Mouse (Mus musculus) forelimb bud, embryonic 11.5 days (tissue): Measurements from ENCODE around the gene Rbm28.
"Not testable (repeated sequence)": the region's sequence is repeated elsewhere in the genome, so short reads cannot be mapped to it uniquely, and the experiment has no call there.

Experiments used
- DNase-seq: peaks from one replicate; pipeline ENCODE4 v3.0.0-alpha.2; 2012; ENCODE audit warnings: low read depth, low spot score

The Rbm28 gene

DNA sequence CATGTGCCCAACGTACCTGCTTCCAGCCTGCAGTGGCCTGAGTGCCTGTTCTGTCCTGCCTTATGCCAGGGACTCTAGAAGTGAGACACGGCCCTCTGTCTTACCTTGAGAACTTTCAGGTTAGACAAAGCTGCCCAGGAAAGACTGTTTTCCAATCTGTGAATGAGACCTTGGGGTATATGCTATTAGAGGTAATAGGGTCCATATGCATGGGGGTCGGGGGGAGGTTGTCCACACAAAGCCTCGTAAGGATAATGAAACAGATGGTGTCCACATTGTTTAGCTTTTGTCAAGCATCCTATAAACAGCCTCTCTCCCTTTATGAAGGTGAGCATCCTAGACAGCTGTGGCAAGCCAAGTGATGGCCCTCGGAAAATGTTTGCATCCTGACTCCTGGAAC, 30.3 kb upstream of the Rbm28 start:
- DNase-seq: no peak

DNA sequence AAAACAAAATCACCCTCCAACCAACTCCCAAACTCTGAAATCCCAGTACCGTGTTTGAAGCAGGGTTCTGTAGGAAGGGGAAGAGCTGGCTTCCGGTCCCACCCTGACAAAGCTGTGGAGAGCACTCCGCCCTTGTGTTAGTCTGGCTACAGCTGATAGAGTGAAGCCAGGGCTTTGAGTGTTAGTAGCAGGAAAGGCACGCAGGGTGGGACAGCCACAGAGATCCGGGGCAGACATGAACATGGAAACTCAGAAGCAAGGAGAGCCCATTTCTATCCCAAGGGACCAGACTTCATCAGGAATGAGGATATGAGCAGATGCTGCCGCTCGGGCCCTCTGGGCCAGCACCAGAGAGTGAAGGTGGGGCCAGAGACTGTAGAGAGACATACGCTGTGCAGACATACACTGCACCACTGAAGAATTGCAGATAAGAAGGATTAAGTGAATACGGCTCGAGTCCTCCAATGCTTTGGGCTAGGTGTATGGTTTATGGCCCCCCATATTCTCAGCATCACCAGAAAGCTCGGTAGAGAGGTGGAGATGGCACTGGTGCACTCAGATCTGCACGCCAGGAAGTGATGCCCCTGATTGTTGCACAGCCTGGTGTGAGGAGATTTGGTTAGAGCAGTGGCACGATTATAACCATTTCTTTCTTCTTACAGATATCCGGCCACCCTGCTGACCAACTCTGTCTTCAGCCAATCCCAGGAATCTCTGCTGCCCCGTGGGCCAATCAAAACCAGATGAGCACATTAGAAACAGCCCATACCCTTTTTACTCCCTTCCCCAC, 29.4 kb upstream of the Rbm28 start:
- no peak for DNase-seq

GRCm38 (mm10) chr6:29187936-29188335, 23.1 kb upstream of the Rbm28 start:
- no peak for DNase-seq

DNA sequence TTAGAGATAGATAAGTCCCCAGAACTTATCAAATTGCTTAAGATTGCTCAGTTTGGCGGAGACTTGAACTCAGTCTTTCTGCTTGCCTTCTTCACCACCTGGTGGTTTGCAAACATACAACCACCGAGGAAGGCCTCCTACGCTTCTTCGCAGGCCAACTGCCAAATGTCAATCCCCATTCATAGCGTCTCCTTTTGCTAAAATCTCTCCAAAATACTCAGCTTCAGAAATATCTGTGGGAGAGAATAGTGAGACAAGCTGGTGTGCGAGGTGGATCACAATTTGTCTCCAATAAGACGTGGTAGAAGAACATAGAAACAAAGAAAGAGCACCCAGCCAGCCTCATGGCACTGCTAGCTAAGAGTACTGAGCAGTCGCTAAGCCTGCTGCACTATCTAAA, 15.0 kb upstream of the Rbm28 start:
- no peak for DNase-seq

DNA sequence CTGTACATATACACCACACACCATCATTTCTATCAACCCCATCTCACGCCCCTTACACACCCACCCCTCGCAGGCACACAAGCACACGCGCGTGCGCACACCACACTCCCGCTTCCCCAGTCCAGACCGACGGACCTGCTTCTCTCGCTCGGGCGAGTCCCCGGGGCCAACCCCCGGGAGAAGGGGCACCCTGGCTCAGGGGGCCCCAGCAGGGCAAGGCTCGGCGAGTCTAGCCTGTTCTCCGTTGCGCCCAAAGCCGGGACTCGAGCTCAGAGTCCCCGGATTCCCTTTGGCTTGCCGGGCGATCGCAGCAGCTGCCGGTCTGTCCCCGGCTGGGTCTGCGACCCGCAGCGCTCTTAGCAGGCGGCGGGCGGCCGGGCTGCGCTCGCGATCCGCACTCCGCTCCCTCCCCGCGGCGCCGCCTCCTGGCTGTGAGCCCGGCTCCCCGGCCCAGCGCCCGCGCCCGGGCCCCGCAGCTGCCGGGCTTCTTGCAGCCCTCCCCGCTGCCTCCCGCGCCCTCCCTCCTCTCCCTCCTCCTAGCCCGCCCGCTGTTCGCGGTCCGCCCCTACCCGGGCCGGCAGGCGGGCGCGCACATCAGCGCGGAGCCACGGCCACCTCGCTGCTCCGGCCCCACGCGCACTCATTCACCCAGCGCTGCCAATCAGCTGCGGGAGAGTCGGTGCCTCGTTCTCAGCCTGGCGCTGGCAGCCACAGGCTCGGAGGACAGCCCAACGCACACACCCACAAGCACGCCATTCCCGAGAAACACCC, 14.3 kb upstream of the Rbm28 start, which contains the start of gene Prrt4:
TSS of gene Prrt4 (minus strand) at position 697 of the 771 bp plus-strand sequence.
- no peak for DNase-seq

DNA sequence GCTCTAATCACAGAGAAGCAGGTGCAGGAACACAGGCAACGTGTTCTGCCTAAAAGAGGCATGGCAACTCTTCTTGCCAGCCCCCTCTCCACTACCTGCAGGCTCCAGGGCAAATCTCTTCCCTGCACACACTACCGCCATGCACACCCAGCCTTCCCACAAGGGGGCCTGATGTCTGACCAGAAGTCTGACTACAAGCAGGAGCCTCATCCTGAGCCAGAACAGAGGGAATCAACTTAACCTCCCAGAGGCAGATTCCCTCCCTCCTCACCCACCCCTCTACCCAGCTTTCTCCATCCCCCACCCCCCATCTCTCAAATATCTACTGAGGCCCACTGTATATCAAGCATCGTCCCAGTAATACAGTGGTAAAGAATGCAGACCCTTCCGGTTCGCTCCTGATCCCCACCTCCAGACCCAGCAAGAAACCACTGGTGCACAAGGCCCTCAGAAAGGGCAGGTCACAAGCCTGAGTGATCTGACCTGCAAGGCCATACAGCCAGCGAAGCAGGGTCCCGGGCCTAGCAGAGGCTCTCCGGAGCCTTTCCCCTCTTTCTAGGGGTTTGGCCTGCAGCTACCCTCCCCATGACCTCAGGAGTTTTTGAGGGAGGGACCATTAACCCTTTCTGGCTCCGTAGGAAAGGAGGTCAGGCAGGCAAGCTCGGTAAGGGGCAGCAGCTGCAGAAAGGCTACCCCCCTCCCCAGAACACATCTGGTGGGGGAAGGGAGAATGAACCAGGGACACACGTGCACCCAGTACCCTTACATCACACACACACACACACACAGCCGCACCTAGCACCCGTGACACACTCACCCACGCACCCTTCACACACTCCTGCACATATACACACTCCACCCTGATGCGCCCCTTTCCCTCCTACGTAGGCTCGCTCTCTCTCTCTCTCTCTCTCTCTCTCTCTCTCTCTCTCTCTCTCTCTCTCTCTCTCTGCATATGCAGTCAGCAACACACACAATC, 13.4 kb upstream of the Rbm28 start:
- no peak for DNase-seq

GRCm38 (mm10) chr6:29175113-29175512, 10.3 kb upstream of the Rbm28 start:
- DNase-seq: no peak

DNA sequence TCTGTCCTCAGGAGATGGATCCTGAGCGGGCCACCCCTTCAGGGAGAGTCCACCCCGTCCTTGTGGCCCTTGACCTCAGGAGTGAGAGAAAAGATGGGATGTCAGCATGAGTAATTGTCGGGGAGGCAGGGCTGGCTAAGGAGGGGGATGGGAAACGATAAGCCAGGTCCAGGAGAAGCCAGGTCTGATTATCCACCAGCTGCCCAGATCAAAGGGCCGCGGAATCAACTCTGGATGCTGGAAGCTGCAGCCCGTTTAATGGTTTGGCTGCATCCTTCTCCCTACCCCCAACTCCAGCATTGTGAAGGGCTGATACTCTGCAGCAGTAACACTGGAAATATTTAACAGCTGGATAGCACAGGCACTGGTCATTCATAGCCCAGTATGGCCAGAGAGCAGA, 9.6 kb upstream of the Rbm28 start:
- DNase-seq: no peak

- peak; percentile 93 for DNase-seq
Observed at GRCm38 (mm10) chr6:29170952-29171388, 6.2 kb upstream of the Rbm28 start.

GRCm38 (mm10) chr6:29170063-29170921, 5.5 kb upstream of the Rbm28 start:
- DNase-seq: no peak

- DNase-seq: no peak
Observed at GRCm38 (mm10) chr6:29169675-29170062, 4.9 kb upstream of the Rbm28 start.

DNA sequence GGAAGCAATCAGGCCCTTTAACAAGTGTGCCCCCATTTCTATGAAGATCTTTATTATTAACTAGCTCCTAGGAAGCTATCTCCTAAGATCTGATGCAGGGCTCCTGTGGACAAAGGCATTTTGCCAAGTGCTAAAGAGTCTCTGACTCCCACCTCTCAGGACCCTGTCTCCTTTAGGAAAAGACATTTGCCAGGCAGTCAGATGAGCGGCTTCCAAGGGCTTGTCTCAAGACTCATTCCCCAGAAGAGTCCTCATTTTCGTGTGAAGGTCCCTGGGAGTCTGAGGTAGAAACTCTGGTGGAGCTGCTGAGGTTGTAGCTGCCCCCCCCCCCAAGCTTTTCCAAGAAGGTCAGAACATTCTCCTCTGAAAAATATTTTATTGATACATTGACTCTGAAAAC, 4.1 kb upstream of the Rbm28 start:
- DNase-seq: no peak

DNA sequence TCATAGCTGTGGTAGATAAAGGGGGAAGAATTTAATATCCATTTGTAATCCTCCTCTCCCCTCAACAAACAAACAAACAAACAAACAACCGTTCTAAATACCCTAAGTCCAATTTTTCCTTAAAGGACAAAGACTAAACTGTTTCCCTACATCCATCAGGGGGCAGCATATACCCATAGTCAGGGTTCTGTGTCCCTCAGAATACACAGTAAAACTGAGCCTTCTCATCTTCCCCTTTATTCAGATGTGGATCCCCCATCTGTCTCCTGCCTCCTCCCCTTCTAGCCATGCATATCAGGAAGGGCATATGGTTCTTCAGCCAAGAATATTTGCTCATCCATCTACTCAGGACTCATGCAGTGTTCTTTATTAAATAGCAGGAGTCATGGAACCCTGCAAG, 1.4 kb upstream of the Rbm28 start:
- no peak for DNase-seq

DNA sequence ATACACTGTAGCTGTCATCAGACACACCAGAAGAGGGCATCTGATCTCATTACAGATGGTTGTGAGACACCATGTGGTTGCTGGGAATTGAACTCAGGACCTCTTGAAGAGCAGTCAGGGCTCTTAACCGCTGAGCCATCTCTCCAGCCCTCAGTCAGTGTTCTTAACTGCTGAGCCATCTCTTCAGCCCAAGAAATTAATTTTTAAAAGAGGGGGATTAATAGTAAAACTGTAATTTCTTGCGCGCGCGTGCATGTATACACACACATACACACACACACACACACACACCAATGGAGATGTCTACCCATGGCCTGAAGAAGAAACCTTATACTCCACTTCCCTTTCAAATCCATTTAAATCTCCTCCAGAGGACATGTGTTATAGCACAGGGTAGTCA, 3.5 kb downstream of the Rbm28 start:
- not testable (repeated sequence) for DNase-seq

- no peak for DNase-seq
Observed at GRCm38 (mm10) chr6:29160786-29161185, 4.0 kb downstream of the Rbm28 start.

DNA sequence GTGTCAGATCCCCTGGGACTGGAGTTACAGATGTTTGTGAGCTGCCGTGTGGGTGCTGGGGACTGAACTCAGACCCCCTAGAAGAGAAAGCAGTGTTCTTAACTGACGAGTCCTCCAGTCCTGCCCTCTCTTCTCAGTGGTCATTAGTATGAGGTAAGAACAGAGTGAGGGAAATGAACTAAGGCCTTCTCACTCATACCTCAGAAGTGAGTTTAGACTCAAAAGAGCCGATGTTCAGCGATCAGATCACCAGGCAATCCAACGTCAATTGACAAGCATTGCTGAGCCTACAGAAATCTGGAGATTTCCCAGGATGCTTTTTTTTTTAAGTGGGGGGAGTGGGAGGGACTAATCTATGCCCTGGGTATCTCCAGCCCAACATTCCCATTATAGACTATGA, 8.5 kb downstream of the Rbm28 start:
- DNase-seq: no peak

- DNase-seq: no peak
Observed at GRCm38 (mm10) chr6:29150001-29150400, 14.8 kb downstream of the Rbm28 start.

DNA sequence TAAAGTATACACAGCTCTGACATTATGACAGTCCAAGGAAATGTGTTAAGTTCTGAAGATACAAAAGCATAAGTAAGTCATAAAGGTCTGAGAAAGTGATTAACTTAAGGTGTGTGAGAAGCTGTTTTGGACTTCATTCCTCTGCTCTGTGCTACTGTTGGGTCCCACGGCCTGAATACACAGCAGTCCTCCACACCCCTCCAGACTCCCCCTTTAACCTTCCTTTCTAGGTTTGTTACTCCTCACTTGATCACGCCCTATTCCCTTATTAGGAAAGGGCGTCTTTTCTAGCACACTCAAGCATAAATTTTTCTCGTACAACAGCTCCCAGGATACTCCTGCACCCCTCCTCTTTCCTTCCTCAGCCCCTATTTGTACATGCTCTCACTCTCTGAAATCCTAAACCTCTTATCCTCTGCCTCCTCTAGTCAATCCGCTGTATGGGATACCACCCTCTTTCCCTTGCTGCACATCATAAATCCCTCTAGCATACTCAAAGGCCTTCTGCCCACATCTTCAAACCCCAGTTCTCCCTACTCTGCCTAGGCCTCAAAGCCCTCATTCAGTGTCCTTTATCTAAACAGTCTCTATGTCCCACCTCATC, 17.3 kb downstream of the Rbm28 start:
- no peak for DNase-seq

DNA sequence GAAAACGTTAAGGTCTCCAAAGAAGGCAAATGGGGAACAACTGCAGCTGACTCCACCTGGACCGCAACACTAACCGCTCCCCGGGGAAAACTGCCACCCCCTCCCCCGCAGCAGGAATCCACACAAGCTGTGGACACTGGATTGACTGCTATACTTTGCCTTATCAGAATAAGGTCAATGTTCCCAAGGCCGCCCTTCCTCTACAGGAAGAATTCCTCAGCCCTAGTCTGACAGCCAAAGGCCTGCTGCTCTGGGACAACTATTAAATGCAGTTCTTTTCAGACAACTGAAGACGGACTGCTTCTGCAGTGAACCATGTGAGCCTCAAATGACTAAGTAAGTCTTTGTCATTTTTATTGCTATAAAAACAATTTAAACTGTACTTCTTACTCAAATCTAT, 18.2 kb downstream of the Rbm28 start:
- DNase-seq: no peak
